Mouse (Mus musculus): ENCODE measurements around the gene Wdsub1. TPM values are rescaled to one million over a fixed set of nuclear protein-coding genes. Genes with fewer than 3 reads are reported as not detected.

The Wdsub1 gene
- polyA plus RNA-seq, 1 experiment from 2014 or later, result 18.9 TPM

GRCm38 (mm10) chr2:59882742-59883281 is 421 bp upstream of the Wdsub1 start:
- H3K27ac ChIP-seq (ENCODE audit: low read depth, low read length), result no peak overlapping the region
- H3K4me1 ChIP-seq (ENCODE audit: control insufficient read depth, insufficient read depth, low read depth, low read length), result no peaks in the 10 kb centered on the region
- H3K4me3 ChIP-seq (ENCODE audit: low read length), result peak overlapping the region; percentile 83
- H3K4me2 ChIP-seq (ENCODE audit: low read length), result peak overlapping the region; percentile 72
- H3K36me3 ChIP-seq (ENCODE audit: control insufficient read depth, insufficient read depth, low read length), result no peaks in the 10 kb centered on the region
- H3K27me3 ChIP-seq (replicated peaks; ENCODE audit: control insufficient read depth, insufficient read depth, low read length), result no peaks in the 10 kb centered on the region
- WGBS, result 71% methylated on average over 8 of the region's 8 CpGs
- no peaks in the 10 kb centered on the region; the same call in 1 of the 2 replicates for H3K9me3 ChIP-seq (ENCODE audit: control insufficient read depth, low read length)
- no peak overlapping the region; the same call in 1 of the 2 replicates for H3K9ac ChIP-seq (ENCODE audit: low read depth, low read length)
- peak; percentile 43; the same call in 1 of the 2 replicates for ATAC-seq

DNA sequence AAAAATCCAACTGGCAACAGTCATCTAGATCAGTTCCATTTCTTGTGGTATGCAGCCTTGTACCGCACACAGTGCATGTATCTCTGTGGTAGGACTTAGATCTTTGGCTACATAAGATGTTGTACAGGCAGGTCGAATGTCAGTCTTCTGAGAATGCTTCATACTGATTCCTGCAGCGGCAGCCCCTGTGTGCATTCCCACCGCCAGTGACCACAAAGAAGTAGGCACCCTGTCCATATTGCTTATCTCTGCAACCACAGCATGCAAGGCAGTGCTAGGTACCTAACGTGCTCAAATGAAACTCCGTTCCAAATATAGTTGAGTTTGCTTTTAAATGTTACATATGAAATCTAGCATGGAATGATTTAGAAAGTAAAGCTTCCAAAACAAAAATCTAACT is 987 bp downstream of the Wdsub1 start:
- Histone ChIP-seq H3K27ac (ENCODE audit: low read depth, low read length) (no peak overlapping the region), H3K9me3 (ENCODE audit: control insufficient read depth, low read length) (no peaks in the 10 kb centered on the region; the same call in 1 of the 2 replicates), H3K27me3 (replicated peaks; ENCODE audit: control insufficient read depth, insufficient read depth, low read length) (no peaks in the 10 kb centered on the region), H3K4me3 (ENCODE audit: low read length) (peak overlapping the region; percentile 83), H3K4me1 (ENCODE audit: control insufficient read depth, insufficient read depth, low read depth, low read length) (no peaks in the 10 kb centered on the region), H3K4me2 (ENCODE audit: low read length) (peak overlapping the region; percentile 72), H3K36me3 (ENCODE audit: control insufficient read depth, insufficient read depth, low read length) (no peaks in the 10 kb centered on the region), H3K9ac (ENCODE audit: low read depth, low read length) (no peak overlapping the region)
- no peak for ATAC-seq
- 79% methylated on average over 6 of the region's 6 CpGs for WGBS

DNA sequence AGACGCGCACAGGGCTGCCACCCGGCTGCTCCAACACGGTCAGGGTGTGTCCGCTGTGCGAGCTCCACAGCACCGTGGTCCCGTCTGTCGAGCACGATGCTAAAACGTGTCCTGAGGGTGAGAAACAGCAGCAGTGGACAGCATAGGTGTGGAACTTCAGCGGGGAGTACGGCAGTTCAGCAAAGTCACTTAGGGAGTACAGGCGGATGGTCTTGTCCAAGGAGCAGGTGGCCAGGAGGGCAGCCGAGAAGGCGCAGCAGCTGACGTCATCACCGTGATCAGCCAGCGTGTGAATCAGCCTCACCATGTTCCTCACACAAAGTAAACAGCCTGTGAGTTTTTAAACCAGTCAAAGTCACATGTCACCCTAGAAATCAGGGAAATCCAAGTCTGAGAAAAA is 4.2 kb downstream of the Wdsub1 start:
- Histone ChIP-seq H3K36me3 (ENCODE audit: control insufficient read depth, insufficient read depth, low read length) (no peaks in the 10 kb centered on the region), H3K9ac (ENCODE audit: low read depth, low read length) (no peak overlapping the region), H3K4me2 (ENCODE audit: low read length) (no peak overlapping the region), H3K9me3 (ENCODE audit: control insufficient read depth, low read length) (no peaks in the 10 kb centered on the region; the same call in 1 of the 2 replicates), H3K4me1 (ENCODE audit: control insufficient read depth, insufficient read depth, low read depth, low read length) (no peaks in the 10 kb centered on the region), H3K27me3 (replicated peaks; ENCODE audit: control insufficient read depth, insufficient read depth, low read length) (no peaks in the 10 kb centered on the region), H3K27ac (ENCODE audit: low read depth, low read length) (no peak overlapping the region), H3K4me3 (ENCODE audit: low read length) (no peak overlapping the region)
- ATAC-seq, result no peak
- WGBS, result 74% methylated on average over 19 of the region's 19 CpGs

DNA sequence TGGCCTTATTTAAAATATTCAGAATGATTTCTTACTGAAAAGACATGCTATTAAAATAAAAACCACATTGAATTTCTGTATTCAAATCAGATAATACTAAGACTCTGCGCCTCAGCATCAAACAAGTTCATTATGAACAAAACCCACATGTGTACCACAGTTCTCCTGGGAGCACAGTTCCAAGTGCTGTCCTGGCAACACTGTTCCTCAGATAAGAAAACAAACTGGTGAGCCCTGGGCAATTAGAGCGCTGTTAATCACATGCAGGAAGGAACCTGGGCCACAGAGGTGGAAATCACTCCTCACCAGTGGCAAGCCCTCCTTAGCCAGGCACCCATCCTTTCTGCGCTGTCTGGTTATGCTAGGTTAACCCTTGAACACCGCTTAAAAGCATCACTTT is 5.1 kb downstream of the Wdsub1 start:
- Histone ChIP-seq H3K4me3 (ENCODE audit: low read length) (no peak overlapping the region), H3K4me2 (ENCODE audit: low read length) (no peak overlapping the region), H3K36me3 (ENCODE audit: control insufficient read depth, insufficient read depth, low read length) (no peaks in the 10 kb centered on the region), H3K9me3 (ENCODE audit: control insufficient read depth, low read length) (no peaks in the 10 kb centered on the region; the same call in 1 of the 2 replicates), H3K27me3 (replicated peaks; ENCODE audit: control insufficient read depth, insufficient read depth, low read length) (no peaks in the 10 kb centered on the region), H3K27ac (ENCODE audit: low read depth, low read length) (no peak overlapping the region), H3K9ac (ENCODE audit: low read depth, low read length) (no peak overlapping the region), H3K4me1 (ENCODE audit: control insufficient read depth, insufficient read depth, low read depth, low read length) (no peaks in the 10 kb centered on the region)
- 80% methylated on average over 4 of the region's 4 CpGs for WGBS
- ATAC-seq, result no peak

GRCm38 (mm10) chr2:59876482-59876881 is 5.9 kb downstream of the Wdsub1 start:
- H3K4me1 ChIP-seq (ENCODE audit: control insufficient read depth, insufficient read depth, low read depth, low read length), result no peaks in the 10 kb centered on the region
- H3K36me3 ChIP-seq (ENCODE audit: control insufficient read depth, insufficient read depth, low read length), result no peaks in the 10 kb centered on the region
- H3K4me2 ChIP-seq (ENCODE audit: low read length), result no peak overlapping the region
- H3K4me3 ChIP-seq (ENCODE audit: low read length), result no peak overlapping the region
- H3K27ac ChIP-seq (ENCODE audit: low read depth, low read length), result no peak overlapping the region
- no peaks in the 10 kb centered on the region for H3K27me3 ChIP-seq (replicated peaks; ENCODE audit: control insufficient read depth, insufficient read depth, low read length)
- no peak for ATAC-seq
- no peaks in the 10 kb centered on the region; the same call in 1 of the 2 replicates for H3K9me3 ChIP-seq (ENCODE audit: control insufficient read depth, low read length)
- 86% methylated on average over 15 of the region's 15 CpGs for WGBS
- no peak overlapping the region for H3K9ac ChIP-seq (ENCODE audit: low read depth, low read length)

GRCm38 (mm10) chr2:59870526-59870925 is 11.9 kb downstream of the Wdsub1 start:
- Histone ChIP-seq H3K9me3 (ENCODE audit: control insufficient read depth, low read length) (no peaks in the 10 kb centered on the region), H3K36me3 (ENCODE audit: control insufficient read depth, insufficient read depth, low read length) (no peaks in the 10 kb centered on the region), H3K4me1 (ENCODE audit: control insufficient read depth, insufficient read depth, low read depth, low read length) (no peaks in the 10 kb centered on the region), H3K4me3 (ENCODE audit: low read length) (no peak overlapping the region), H3K27ac (ENCODE audit: low read depth, low read length) (no peak overlapping the region), H3K4me2 (ENCODE audit: low read length) (no peak overlapping the region), H3K9ac (ENCODE audit: low read depth, low read length) (no peak overlapping the region), H3K27me3 (replicated peaks; ENCODE audit: control insufficient read depth, insufficient read depth, low read length) (no peaks in the 10 kb centered on the region)
- WGBS, result 87% methylated on average over 6 of the region's 6 CpGs
- no peak for ATAC-seq

GRCm38 (mm10) chr2:59862618-59863017 is 19.8 kb downstream of the Wdsub1 start:
- H3K36me3 ChIP-seq (ENCODE audit: control insufficient read depth, insufficient read depth, low read length), result peaks cover 2% of the 10 kb centered on the region; the same call in 1 of the 2 replicates
- H3K27ac ChIP-seq (ENCODE audit: low read depth, low read length), result no peak overlapping the region
- H3K4me1 ChIP-seq (ENCODE audit: control insufficient read depth, insufficient read depth, low read depth, low read length), result no peaks in the 10 kb centered on the region; the same call in 1 of the 2 replicates
- WGBS, result 96% methylated on average over 6 of the region's 6 CpGs
- no peaks in the 10 kb centered on the region for H3K9me3 ChIP-seq (ENCODE audit: control insufficient read depth, low read length)
- no peak overlapping the region for H3K4me2 ChIP-seq (ENCODE audit: low read length)
- no peak overlapping the region for H3K4me3 ChIP-seq (ENCODE audit: low read length)
- no peaks in the 10 kb centered on the region for H3K27me3 ChIP-seq (replicated peaks; ENCODE audit: control insufficient read depth, insufficient read depth, low read length)
- H3K9ac ChIP-seq (ENCODE audit: low read depth, low read length), result no peak overlapping the region
- no peak for ATAC-seq

DNA sequence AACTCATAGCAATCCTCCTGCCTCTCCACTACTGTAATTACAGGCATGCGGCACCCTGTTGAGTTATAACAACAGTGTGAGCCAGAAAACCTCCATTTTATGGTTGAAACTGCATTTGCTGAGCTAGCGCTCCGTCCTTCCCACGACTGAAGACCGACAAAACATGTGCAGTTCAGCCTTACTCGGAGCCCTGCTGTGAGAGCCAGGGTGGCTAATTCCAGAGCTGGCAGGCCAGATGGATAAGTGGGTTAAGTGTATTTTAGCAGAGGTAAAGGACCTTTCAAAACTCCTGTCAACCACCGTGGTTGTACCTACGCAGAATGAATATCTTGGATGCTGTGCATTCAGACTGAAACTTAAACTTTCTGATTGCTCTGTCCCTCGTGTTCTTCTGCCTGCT is 28.0 kb downstream of the Wdsub1 start:
- H3K9ac ChIP-seq (ENCODE audit: low read depth, low read length), result no peak overlapping the region
- H3K36me3 ChIP-seq (ENCODE audit: control insufficient read depth, insufficient read depth, low read length), result no peaks in the 10 kb centered on the region
- H3K9me3 ChIP-seq (ENCODE audit: control insufficient read depth, low read length), result no peaks in the 10 kb centered on the region
- no peak overlapping the region for H3K4me2 ChIP-seq (ENCODE audit: low read length)
- 57% methylated on average over 9 of the region's 9 CpGs for WGBS
- no peaks in the 10 kb centered on the region for H3K4me1 ChIP-seq (ENCODE audit: control insufficient read depth, insufficient read depth, low read depth, low read length)
- no peaks in the 10 kb centered on the region for H3K27me3 ChIP-seq (replicated peaks; ENCODE audit: control insufficient read depth, insufficient read depth, low read length)
- no peak for ATAC-seq
- H3K4me3 ChIP-seq (ENCODE audit: low read length), result no peak overlapping the region
- no peak overlapping the region for H3K27ac ChIP-seq (ENCODE audit: low read depth, low read length)

GRCm38 (mm10) chr2:59853543-59853942 is 28.8 kb downstream of the Wdsub1 start:
- Histone ChIP-seq H3K4me2 (ENCODE audit: low read length) (no peak overlapping the region), H3K27me3 (replicated peaks; ENCODE audit: control insufficient read depth, insufficient read depth, low read length) (no peaks in the 10 kb centered on the region), H3K4me1 (ENCODE audit: control insufficient read depth, insufficient read depth, low read depth, low read length) (no peaks in the 10 kb centered on the region), H3K27ac (ENCODE audit: low read depth, low read length) (no peak overlapping the region), H3K9me3 (ENCODE audit: control insufficient read depth, low read length) (no peaks in the 10 kb centered on the region), H3K4me3 (ENCODE audit: low read length) (no peak overlapping the region), H3K36me3 (ENCODE audit: control insufficient read depth, insufficient read depth, low read length) (no peaks in the 10 kb centered on the region), H3K9ac (ENCODE audit: low read depth, low read length) (no peak overlapping the region)
- 77% methylated on average over 10 of the region's 10 CpGs for WGBS
- no peak for ATAC-seq
